Mouse (Mus musculus): ENCODE results near the gene Chst11.
A peak's percentile ranks its signal among the peaks of the same experiment; 100 is the strongest.

The Chst11 gene

GRCm38 (mm10) chr10:83208436-83208835 is 223.1 kb downstream of the Chst11 start:
- DNase-seq (ENCODE audit: low read depth, low spot score) = no peak

- DNase-seq (ENCODE audit: low read depth, low spot score) = no peak
These were observed 224.1 kb downstream of the Chst11 start for GRCm38 (mm10) chr10:83209388-83209787.

- no peak for DNase-seq (ENCODE audit: low read depth, low spot score)
These were observed 224.8 kb downstream of the Chst11 start for GRCm38 (mm10) chr10:83210122-83210521.

GRCm38 (mm10) chr10:83210968-83211583 is 225.8 kb downstream of the Chst11 start:
- no peak for DNase-seq (ENCODE audit: low read depth, low spot score)

GRCm38 (mm10) chr10:83212618-83213017 is 227.3 kb downstream of the Chst11 start:
- DNase-seq (ENCODE audit: low read depth, low spot score) = no peak

GRCm38 (mm10) chr10:83215559-83215958 is 230.3 kb downstream of the Chst11 start:
- no peak for DNase-seq (ENCODE audit: low read depth, low spot score)

GRCm38 (mm10) chr10:83217256-83217655 is 232.0 kb downstream of the Chst11 start:
- DNase-seq (ENCODE audit: low read depth, low spot score) = no peak

GRCm38 (mm10) chr10:83218778-83219177 is 233.5 kb downstream of the Chst11 start:
- no peak for DNase-seq (ENCODE audit: low read depth, low spot score)

GRCm38 (mm10) chr10:83219729-83220128 is 234.4 kb downstream of the Chst11 start:
- peak; percentile 82 for DNase-seq (ENCODE audit: low read depth, low spot score)

GRCm38 (mm10) chr10:83220217-83220616 is 234.9 kb downstream of the Chst11 start:
- no peak for DNase-seq (ENCODE audit: low read depth, low spot score)

GRCm38 (mm10) chr10:83220847-83221246 is 235.5 kb downstream of the Chst11 start:
- DNase-seq (ENCODE audit: low read depth, low spot score) = no peak

- DNase-seq (ENCODE audit: low read depth, low spot score) = peak; percentile 67
These were observed 239.7 kb downstream of the Chst11 start for GRCm38 (mm10) chr10:83224999-83225398.

GRCm38 (mm10) chr10:83228626-83229025 is 243.3 kb downstream of the Chst11 start:
- DNase-seq (ENCODE audit: low read depth, low spot score) = no peak

- DNase-seq (ENCODE audit: low read depth, low spot score) = no peak
These were observed 248.7 kb downstream of the Chst11 start for GRCm38 (mm10) chr10:83233967-83234366.

GRCm38 (mm10) chr10:83234391-83234790 is 249.1 kb downstream of the Chst11 start:
- DNase-seq (ENCODE audit: low read depth, low spot score) = no peak

GRCm38 (mm10) chr10:83242106-83242686 is 256.9 kb downstream of the Chst11 start:
- DNase-seq (ENCODE audit: low read depth, low spot score) = no peak

GRCm38 (mm10) chr10:83244131-83244530 is 258.8 kb downstream of the Chst11 start:
- DNase-seq (ENCODE audit: low read depth, low spot score) = peak; percentile 23

All from ZHBTc4 (cell line).